Mouse (Mus musculus) small intestine, adult 2 months (tissue): ENCODE results near the gene Arl6ip5.

Experiments used
- CTCF ChIP-seq: fragments of 200-500 bp; IDR thresholded peaks from 2 replicates; pipeline ENCODE4 v1.5.1; 2012; ENCODE audit warnings: low read depth, mild to moderate bottlenecking, control low read depth, inconsistent platforms, low read length, moderate library complexity, mixed read lengths; ENCODE audit not compliant: insufficient replicate concordance, insufficient read length; ENCODE audit errors: extremely low read depth
- POLR2A ChIP-seq: fragments of 200-500 bp; IDR thresholded peaks from 2 replicates; pipeline ENCODE4 v1.6.1; 2012; ENCODE audit warnings: low read depth, mild to moderate bottlenecking, control low read depth, inconsistent platforms, low read length, moderate library complexity

GRCm38 (mm10) chr6:97220672-97221071 lies 10.2 kb downstream of the Arl6ip5 start:
- TF ChIP-seq CTCF: no peak
- TF ChIP-seq POLR2A: no peak
